ENCODE assay signal across 8 mouse cellular contexts in genomic region chr1:191396897-191397849, GRCm38 (mm10). TPM values are rescaled to one million over a fixed set of nuclear protein-coding genes. Genes with fewer than 3 reads are reported as not detected.
DNase-seq lines count a peak whose midpoint lies in the region; ATAC-seq and TF ChIP-seq lines count a peak whose summit lies in the region.

No protein-coding gene starts in this region.

- peak overlapping the region; percentile 76 for H3K4me2 ChIP-seq in heart, embryonic 12.5 days
- H3K4me2 ChIP-seq in kidney, postnatal 0 days (ENCODE audit: low read length) = peak overlapping the region; percentile 79
- peak overlapping the region; percentile 91 for H3K4me2 ChIP-seq in liver, embryonic 11.5 days
- peak overlapping the region; percentile 72 for H3K4me2 ChIP-seq in stomach, embryonic 14.5 days (replicated peaks; ENCODE audit: low read depth, low read length)

- peak overlapping the region; percentile 97 for H3K27ac ChIP-seq in heart, embryonic 12.5 days (ENCODE audit: poor library complexity, severe bottlenecking)
- H3K27ac ChIP-seq in kidney, postnatal 0 days = peak overlapping the region; percentile 98
- H3K27ac ChIP-seq in liver, embryonic 11.5 days (ENCODE audit: low read depth, low read length) = peak overlapping the region; percentile 96
- H3K27ac ChIP-seq in stomach, embryonic 14.5 days (ENCODE audit: low read length) = peak overlapping the region; percentile 97

- H3K9me3 ChIP-seq in heart, embryonic 12.5 days (replicated peaks) = no peaks in the 10 kb centered on the region
- H3K9me3 ChIP-seq in kidney, postnatal 0 days (replicated peaks; ENCODE audit: low read length) = no peaks in the 10 kb centered on the region
- no peaks in the 10 kb centered on the region for H3K9me3 ChIP-seq in liver, embryonic 11.5 days (ENCODE audit: control insufficient read depth, low read length)
- H3K9me3 ChIP-seq in stomach, embryonic 14.5 days (ENCODE audit: control insufficient read depth, low read depth, low read length) = no peaks in the 10 kb centered on the region

- peak; percentile 100 for DNase-seq in CD4-positive helper T cell, adult 2 months (ENCODE audit: low read depth, low spot score)
- DNase-seq in brain, embryonic 18.5 days (ENCODE audit: low read depth, low spot score) = peak; percentile 98
- peak; percentile 100 for DNase-seq in kidney, postnatal 0 days (ENCODE audit: low spot score)
- DNase-seq in liver, embryonic 11.5 days (ENCODE audit: low spot score) = peak; percentile 100
- DNase-seq in naive thymus-derived CD4-positive, alpha-beta T cell, adult 2 months (ENCODE audit: low read depth) = peak; percentile 99

- peak overlapping the region; percentile 97 for H3K9ac ChIP-seq in heart, embryonic 12.5 days
- H3K9ac ChIP-seq in kidney, postnatal 0 days (ENCODE audit: low read depth, low read length) = peak overlapping the region; percentile 95
- H3K9ac ChIP-seq in liver, embryonic 11.5 days (ENCODE audit: low read depth, low read length) = peak overlapping the region; percentile 91
- peak overlapping the region; percentile 76 for H3K9ac ChIP-seq in stomach, embryonic 14.5 days (replicated peaks; ENCODE audit: low read depth, low read length)

- H3K36me3 ChIP-seq in heart, embryonic 12.5 days = no peaks in the 10 kb centered on the region
- no peaks in the 10 kb centered on the region for H3K36me3 ChIP-seq in kidney, postnatal 0 days (ENCODE audit: insufficient read depth, low read length)
- no peaks in the 10 kb centered on the region for H3K36me3 ChIP-seq in liver, embryonic 11.5 days (ENCODE audit: control insufficient read depth, insufficient read depth, low read length)
- no peaks in the 10 kb centered on the region for H3K36me3 ChIP-seq in stomach, embryonic 14.5 days (ENCODE audit: control insufficient read depth, insufficient read depth, low read length)

- under 1% methylated on average over 81 of the region's 82 CpGs for WGBS in heart, embryonic 12.5 days
- WGBS in kidney, postnatal 0 days = under 1% methylated on average over 71 of the region's 82 CpGs
- WGBS in liver, embryonic 11.5 days = under 1% methylated on average over 77 of the region's 82 CpGs
- under 1% methylated on average over 79 of the region's 82 CpGs for WGBS in stomach, embryonic 14.5 days

- H3K27me3 ChIP-seq in heart, embryonic 12.5 days (replicated peaks) = no peaks in the 10 kb centered on the region
- no peaks in the 10 kb centered on the region for H3K27me3 ChIP-seq in kidney, postnatal 0 days (ENCODE audit: insufficient read depth, low read length)
- H3K27me3 ChIP-seq in liver, embryonic 11.5 days (replicated peaks; ENCODE audit: control insufficient read depth, insufficient read depth, low read length) = no peaks in the 10 kb centered on the region
- H3K27me3 ChIP-seq in stomach, embryonic 14.5 days (ENCODE audit: control insufficient read depth, insufficient read depth, low read length) = no peaks in the 10 kb centered on the region

- TF ChIP-seq CTCF in kidney, postnatal 0 days (IDR thresholded peaks at IDR 0.05; ENCODE audit: low read depth) = no peak

- peak; percentile 93 for ATAC-seq in erythroid progenitor cell, adult 5-6 weeks (replicated peaks; ENCODE audit: low FRiP score, poor library complexity, severe bottlenecking)
- peak; percentile 98 for ATAC-seq in heart, embryonic 12.5 days (ENCODE audit: insufficient number of reproducible peaks, low FRiP score)
- ATAC-seq in kidney, postnatal 0 days (replicated peaks; ENCODE audit: low FRiP score, low read depth) = peak; percentile 98
- peak; percentile 96 for ATAC-seq in liver, embryonic 11.5 days (replicated peaks; ENCODE audit: low FRiP score)
- ATAC-seq in stomach, embryonic 14.5 days (ENCODE audit: insufficient number of reproducible peaks, insufficient read depth, low FRiP score, low read depth) = peak; percentile 97

- H3K4me3 ChIP-seq in heart, embryonic 12.5 days = peak overlapping the region; percentile 99
- peak overlapping the region; percentile 88 for H3K4me3 ChIP-seq in kidney, postnatal 0 days (replicated peaks; ENCODE audit: low read depth, low read length)
- peak overlapping the region; percentile 74 for H3K4me3 ChIP-seq in liver, embryonic 11.5 days (ENCODE audit: low read depth, low read length)
- H3K4me3 ChIP-seq in stomach, embryonic 14.5 days (ENCODE audit: low read depth, low read length) = peak overlapping the region; percentile 82

- H3K4me1 ChIP-seq in heart, embryonic 12.5 days (replicated peaks) = peaks cover 14% of the 10 kb centered on the region
- no peaks in the 10 kb centered on the region for H3K4me1 ChIP-seq in kidney, postnatal 0 days (replicated peaks; ENCODE audit: insufficient read depth, low read length)
- peaks cover 16% of the 10 kb centered on the region for H3K4me1 ChIP-seq in liver, embryonic 11.5 days (replicated peaks; ENCODE audit: control insufficient read depth, insufficient read depth, low read length)
- H3K4me1 ChIP-seq in stomach, embryonic 14.5 days (ENCODE audit: control insufficient read depth, insufficient read depth, low read length) = peaks cover 9% of the 10 kb centered on the region; the same call in 1 of the 2 replicates

RNA-seq across cellular contexts. Expression of gene Ppp2r5a, which starts 5.9 kb away (rescaled TPM):
- 59.1 and 84.3 TPM in 2 replicates for total RNA-seq in erythroid progenitor cell, adult 5-6 weeks (2015; ENCODE audit: low replicate concordance)
- 60.7 and 94.6 TPM in 2 replicates for total RNA-seq in erythroid progenitor cell, adult 5-6 weeks (2017; ENCODE audit: low replicate concordance)
- 43.0 and 45.6 TPM in 2 replicates for polyA plus RNA-seq in heart, embryonic 12.5 days (2016; fragmentation: Nextera tagmentation; extraction: Ambion mirVana)
- polyA plus RNA-seq in kidney, postnatal 0 days (2015; fragmentation: Nextera tagmentation; extraction: Ambion mirVana) = 32.4 and 39.8 TPM in 2 replicates
- polyA plus RNA-seq in liver, embryonic 11.5 days (2014; fragmentation: Nextera tagmentation; extraction: Ambion mirVana) = 32.4 and 39.9 TPM in 2 replicates
- 22.5 and 24.9 TPM in 2 replicates for polyA plus RNA-seq in stomach, embryonic 14.5 days (2014; fragmentation: Nextera tagmentation; extraction: Ambion mirVana)

Comparison
In these comparisons a context has a peak if more than half of its experiments do, and no peak if none do; other contexts are left out.
1. Peak in every context shown above with its lines: DNase-seq, ATAC-seq, H3K4me3 ChIP-seq and H3K27ac ChIP-seq.